Mouse (Mus musculus): Measurements from ENCODE around the gene Slc7a6os.
A peak's percentile ranks its signal among the peaks of the same experiment; 100 is the strongest.

DNA sequence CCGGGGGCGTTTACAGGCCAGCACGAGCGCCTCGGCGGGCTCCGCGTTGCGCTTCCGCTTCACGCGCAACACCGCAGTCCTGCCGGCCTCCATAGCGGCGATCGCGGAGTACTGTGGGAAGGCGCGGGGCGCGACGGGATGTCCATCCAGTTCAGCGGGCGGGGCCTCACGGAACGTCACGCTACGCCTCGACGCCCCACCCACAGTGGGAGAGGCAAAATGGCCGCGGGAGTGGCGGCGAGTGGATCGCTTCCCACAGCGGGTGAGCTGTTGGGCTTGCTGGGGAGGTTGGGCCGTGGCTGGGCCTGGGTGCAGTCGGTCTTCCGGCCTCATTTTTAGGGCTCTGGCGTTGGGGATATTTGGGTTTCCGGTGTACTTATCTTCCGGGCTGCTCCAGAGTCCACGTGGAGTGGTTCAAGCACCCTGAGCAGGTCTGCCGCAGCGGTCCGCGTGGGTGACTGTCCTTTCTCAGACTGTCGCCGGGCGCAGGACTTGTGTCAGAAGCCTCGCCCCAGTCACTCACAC, at the start of gene Slc7a6os, which contains the start of gene Prmt7:
- TF ChIP-seq CTCF (IDR thresholded peaks at IDR 0.05; ENCODE audit: borderline replicate concordance, insufficient read depth, low read depth, low read length) (no peak), POLR2A (IDR thresholded peaks at IDR 0.05; ENCODE audit: borderline replicate concordance, insufficient read depth, low read length) (peak; percentile 91)
